Mouse (Mus musculus) central nervous system, embryonic 18 days (tissue): ENCODE results near the gene Dnah2. TPM values are rescaled to one million over a fixed set of nuclear protein-coding genes. Genes with fewer than 3 reads are reported as not detected.

Source experiments
- polyA plus RNA-seq: library from polyadenylated mRNA; depleted of rRNA; stranded (reverse); fragments of >200 nt; gene quantifications from 2 replicates; pipeline ENCODE4 v1.2.3, GENCODE M21; 2012; rRNA removed

Dnah2 gene
- 9.3 and 9.5 TPM in 2 replicates for polyA plus RNA-seq

DNA sequence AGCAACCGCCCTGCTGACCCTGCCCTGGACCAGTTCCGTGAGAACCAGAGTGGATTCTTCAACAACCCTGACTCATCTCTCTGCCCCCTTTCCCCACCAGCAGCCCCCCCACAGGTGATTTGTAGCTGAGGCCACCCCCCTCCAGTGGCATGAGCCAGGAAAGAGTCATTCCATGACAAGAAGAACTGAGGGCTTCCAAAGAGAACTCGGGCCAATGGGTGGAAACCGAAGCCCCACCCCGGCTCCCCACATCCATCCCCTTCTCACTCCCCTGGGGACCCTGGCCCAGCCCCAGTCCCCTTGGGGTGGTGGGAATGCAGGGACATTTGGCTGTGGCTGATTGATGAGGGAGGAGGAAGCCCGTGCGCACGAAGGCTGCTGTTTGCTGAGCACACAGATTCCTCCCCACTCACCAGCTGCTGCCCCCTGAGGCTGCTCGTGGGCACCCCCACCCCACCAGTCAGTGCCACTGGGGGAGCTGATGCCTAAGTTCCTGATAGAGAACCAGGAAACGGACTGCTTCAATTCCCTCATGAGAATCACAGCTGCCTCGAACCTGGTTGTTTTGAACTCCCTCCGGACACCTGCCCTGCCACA, at the start of gene Dnah2:
Gene Dnah2, minus strand, starts transcription at position 51 of the 597 bp plus-strand sequence.

GRCm38 (mm10) chr11:69580091-69580514, 31.2 kb upstream of the Dnah2 start, which contains the start of the genes Wrap53 and Trp53:
TSS of gene Wrap53 (minus strand) at chr11:69580255.
TSS of gene Trp53 (plus strand) at chr11:69580359.

GRCm38 (mm10) chr11:69559851-69560765, 11.2 kb upstream of the Dnah2 start, which contains the start of gene Efnb3:
TSS of gene Efnb3 (minus strand) at chr11:69560205.

GRCm38 (mm10) chr11:69413221-69414181, 135.4 kb downstream of the Dnah2 start, which contains the start of gene Kdm6b:
TSS of gene Kdm6b (minus strand) at chr11:69413675.

GRCm38 (mm10) chr11:69398059-69398458, 150.9 kb downstream of the Dnah2 start, which contains the start of gene Tmem88:
TSS of gene Tmem88 (minus strand) at chr11:69398234.

DNA sequence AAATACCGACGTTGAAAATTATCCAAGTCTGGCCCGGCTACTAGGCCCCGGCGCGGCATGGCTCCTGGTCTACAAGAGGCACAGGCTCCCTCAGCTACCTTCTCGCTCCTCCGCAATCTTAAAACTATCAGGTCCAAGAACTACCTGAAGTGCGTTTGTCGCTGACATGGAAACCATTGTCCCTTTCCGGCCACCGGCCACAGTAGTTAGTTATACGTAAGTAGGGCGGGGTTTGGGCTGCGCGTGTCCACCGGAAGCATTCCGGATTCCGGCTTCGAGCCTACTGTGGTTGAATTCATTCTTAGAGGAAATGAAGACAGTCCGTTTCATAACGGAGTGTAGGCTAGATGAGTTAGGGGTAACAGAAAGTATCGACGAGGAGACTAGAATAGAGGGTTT, 153.7 kb downstream of the Dnah2 start, which contains the start of the genes Naa38 and Cyb5d1:
Gene Naa38, plus strand, starts transcription at position 253 of the 399 bp plus-strand sequence.
Gene Cyb5d1, minus strand, starts transcription at position 397 of the 399 bp plus-strand sequence.

Other genes with a start within 250 kb of the Dnah2 start
- gene Cntrob, start 225.3 kb downstream of the Dnah2 start, polyA plus RNA-seq, result 40.0 and 40.8 TPM in 2 replicates
- 85.3 and 85.5 TPM in 2 replicates for gene Trappc1, start 225.1 kb downstream of the Dnah2 start, polyA plus RNA-seq
- gene Kcnab3, start 222.9 kb downstream of the Dnah2 start, polyA plus RNA-seq, result 11.2 and 11.8 TPM in 2 replicates
- gene Rnf227, start 208.6 kb downstream of the Dnah2 start, polyA plus RNA-seq, result 143 and 152 TPM in 2 replicates
- 260 and 330 TPM in 2 replicates for gene Chd3, start 179.7 kb downstream of the Dnah2 start, polyA plus RNA-seq
- 104 and 131 TPM in 2 replicates for gene Naa38, start 153.6 kb downstream of the Dnah2 start, polyA plus RNA-seq
- gene Cyb5d1, start 153.5 kb downstream of the Dnah2 start, polyA plus RNA-seq, result 25.8 and 28.6 TPM in 2 replicates
- gene Tmem88, start 150.9 kb downstream of the Dnah2 start, polyA plus RNA-seq, result 4.4 and 5.5 TPM in 2 replicates
- 10.9 and 16.9 TPM in 2 replicates for gene Kdm6b, start 135.4 kb downstream of the Dnah2 start, polyA plus RNA-seq
- 209 and 212 TPM in 2 replicates for gene Efnb3, start 11.1 kb upstream of the Dnah2 start, polyA plus RNA-seq
- gene Wrap53, start 31.1 kb upstream of the Dnah2 start, polyA plus RNA-seq, result 15.4 and 16.4 TPM in 2 replicates
- gene Trp53, start 31.2 kb upstream of the Dnah2 start, polyA plus RNA-seq, result 63.0 and 69.2 TPM in 2 replicates
- 95.2 and 95.8 TPM in 2 replicates for gene Atp1b2, start 56.8 kb upstream of the Dnah2 start, polyA plus RNA-seq
- not detected in 2 replicates for gene Shbg, start 68.8 kb upstream of the Dnah2 start, polyA plus RNA-seq
- gene Sat2, start 72.9 kb upstream of the Dnah2 start, polyA plus RNA-seq, result 16.5 and 16.9 TPM in 2 replicates
- gene Fxr2, start 83.9 kb upstream of the Dnah2 start, polyA plus RNA-seq, result 121 and 125 TPM in 2 replicates
- gene Sox15, start 106.2 kb upstream of the Dnah2 start, polyA plus RNA-seq, result 0.13 TPM in 1 of 2 replicates, not detected in the other
- gene Mpdu1, start 113.5 kb upstream of the Dnah2 start, polyA plus RNA-seq, result 125 and 127 TPM in 2 replicates
- 6.1 and 7.5 TPM in 2 replicates for gene Cd68, start 117.0 kb upstream of the Dnah2 start, polyA plus RNA-seq
- 887 and 907 TPM in 2 replicates for gene Eif4a1, start 123.3 kb upstream of the Dnah2 start, polyA plus RNA-seq
- gene Senp3, start 133.0 kb upstream of the Dnah2 start, polyA plus RNA-seq, result 155 and 168 TPM in 2 replicates
- gene Tnfsf13, start 136.7 kb upstream of the Dnah2 start, polyA plus RNA-seq, result 0.79 and 1.1 TPM in 2 replicates
- gene Tnfsf12, start 146.7 kb upstream of the Dnah2 start, polyA plus RNA-seq, result 7.0 and 7.1 TPM in 2 replicates
- 1.2 and 1.5 TPM in 2 replicates for gene Tnfsfm13, start 147.0 kb upstream of the Dnah2 start, polyA plus RNA-seq
- 20.4 and 20.9 TPM in 2 replicates for gene Polr2a, start 209.5 kb upstream of the Dnah2 start, polyA plus RNA-seq
- gene Slc35g3, start 212.9 kb upstream of the Dnah2 start, polyA plus RNA-seq, result 0.12 and 0.20 TPM in 2 replicates
- 15.8 and 16.1 TPM in 2 replicates for gene Zbtb4, start 216.8 kb upstream of the Dnah2 start, polyA plus RNA-seq
- gene Chrnb1, start 246.8 kb upstream of the Dnah2 start, polyA plus RNA-seq, result 1.6 and 5.2 TPM in 2 replicates